Mouse (Mus musculus) kidney, postnatal 25 days (tissue): ENCODE results near the gene Methig1.

ENCODE experiments used
- DNase-seq, 2 experiments: peaks; one replicate each; pipeline ENCODE4 v3.0.0; 2021; ENCODE audit warnings: mixed read lengths in 2 of 2

Gene Methig1

GRCm38 (mm10) chr15:100400592-100401250, 47.8 kb downstream of the Methig1 start:
- peak; percentile 81 to 90 for DNase-seq

DNA sequence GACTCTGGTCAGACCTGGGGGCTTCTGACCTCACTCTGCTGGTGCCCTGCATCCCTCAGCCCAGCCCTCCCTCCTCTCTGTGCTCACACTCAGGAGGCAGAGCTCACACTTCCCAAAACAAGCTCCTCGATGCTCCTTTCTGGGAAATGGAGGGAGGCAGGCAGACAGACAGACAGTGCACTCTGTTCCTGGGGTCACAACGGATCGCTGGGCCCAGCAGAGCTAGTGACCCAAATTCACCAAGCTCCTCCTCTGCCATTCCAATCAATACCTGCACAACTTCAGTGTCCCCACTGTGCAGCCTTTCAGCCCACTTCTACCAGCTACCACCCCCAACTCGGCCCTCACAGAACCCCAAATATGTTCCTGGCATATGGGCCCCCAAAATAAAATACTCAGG, 48.9 kb downstream of the Methig1 start:
- DNase-seq = no peak

- no peak for DNase-seq
Measured at GRCm38 (mm10) chr15:100402347-100402746, 49.4 kb downstream of the Methig1 start.

DNA sequence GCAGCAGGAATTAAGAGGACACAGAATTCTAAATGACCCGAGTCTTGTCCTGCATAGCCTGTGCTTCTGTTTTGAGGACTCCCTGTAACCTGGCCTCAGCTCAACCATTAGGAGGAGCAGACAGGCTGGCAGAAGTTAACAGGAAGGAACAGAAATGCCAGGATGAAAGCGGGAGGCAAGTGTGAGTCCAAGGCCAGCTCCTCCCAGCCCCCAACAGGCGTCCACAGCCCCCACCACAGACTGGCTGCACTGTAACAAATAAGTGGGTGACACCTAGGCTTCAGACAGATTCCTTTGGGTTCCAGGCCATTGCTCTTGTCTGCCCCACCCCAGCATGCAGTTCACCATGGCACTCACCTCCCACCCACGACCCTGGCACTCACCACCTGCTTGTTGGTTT, 49.8 kb downstream of the Methig1 start:
- no peak for DNase-seq

- peak; percentile 77 to 89 for DNase-seq
Measured at GRCm38 (mm10) chr15:100403318-100404000, 50.5 kb downstream of the Methig1 start.

GRCm38 (mm10) chr15:100406088-100406487, 53.1 kb downstream of the Methig1 start:
- peak in 1 of 2 experiments; percentile 48 for DNase-seq

GRCm38 (mm10) chr15:100410918-100411672, 58.1 kb downstream of the Methig1 start:
- peak; percentile 91 for DNase-seq

GRCm38 (mm10) chr15:100411731-100412130, 58.8 kb downstream of the Methig1 start:
- peak in 1 of 2 experiments; percentile 69 for DNase-seq

- no peak for DNase-seq
Measured at GRCm38 (mm10) chr15:100413306-100413705, 60.4 kb downstream of the Methig1 start.

- peak; percentile 52 to 76 for DNase-seq
Measured at GRCm38 (mm10) chr15:100414011-100414410, 61.1 kb downstream of the Methig1 start.

GRCm38 (mm10) chr15:100414942-100415341, 62.0 kb downstream of the Methig1 start:
- DNase-seq = no peak

GRCm38 (mm10) chr15:100415684-100416083, 62.7 kb downstream of the Methig1 start:
- DNase-seq = peak in 1 of 2 experiments; percentile 67

DNA sequence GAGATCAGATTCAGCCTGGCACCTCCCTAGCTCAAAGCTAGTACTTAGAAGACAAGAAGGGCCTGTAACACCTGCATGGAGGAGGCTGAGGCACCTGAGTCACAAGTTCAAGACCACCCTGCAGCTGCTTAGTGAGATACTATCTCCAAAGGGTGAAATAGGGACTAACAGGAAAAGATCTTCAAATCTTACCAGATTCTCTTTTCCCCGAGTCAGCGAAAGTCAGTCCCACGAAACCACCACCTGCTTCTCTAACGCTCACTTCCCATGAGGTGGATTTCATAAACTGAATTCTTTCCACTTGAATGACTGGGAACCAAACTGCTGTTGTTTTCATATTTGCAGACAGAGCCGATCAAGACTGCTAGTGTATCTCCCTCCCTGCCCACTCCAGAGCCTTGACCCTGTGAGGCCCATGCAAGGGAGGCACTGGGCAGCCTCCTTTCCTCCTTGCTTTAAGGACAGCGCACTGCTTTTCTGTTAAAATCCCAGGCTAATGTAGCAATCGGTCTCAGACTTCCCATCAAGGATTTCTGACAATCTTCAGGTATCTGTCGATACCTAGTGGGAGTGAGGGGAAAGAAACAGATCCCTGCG, 65.0 kb downstream of the Methig1 start:
- no peak for DNase-seq

GRCm38 (mm10) chr15:100419311-100419710, 66.4 kb downstream of the Methig1 start:
- no peak for DNase-seq

- no peak for DNase-seq
Measured at GRCm38 (mm10) chr15:100419901-100420745, 67.2 kb downstream of the Methig1 start.

- DNase-seq = no peak
Measured at GRCm38 (mm10) chr15:100421059-100421757, 68.3 kb downstream of the Methig1 start.

DNA sequence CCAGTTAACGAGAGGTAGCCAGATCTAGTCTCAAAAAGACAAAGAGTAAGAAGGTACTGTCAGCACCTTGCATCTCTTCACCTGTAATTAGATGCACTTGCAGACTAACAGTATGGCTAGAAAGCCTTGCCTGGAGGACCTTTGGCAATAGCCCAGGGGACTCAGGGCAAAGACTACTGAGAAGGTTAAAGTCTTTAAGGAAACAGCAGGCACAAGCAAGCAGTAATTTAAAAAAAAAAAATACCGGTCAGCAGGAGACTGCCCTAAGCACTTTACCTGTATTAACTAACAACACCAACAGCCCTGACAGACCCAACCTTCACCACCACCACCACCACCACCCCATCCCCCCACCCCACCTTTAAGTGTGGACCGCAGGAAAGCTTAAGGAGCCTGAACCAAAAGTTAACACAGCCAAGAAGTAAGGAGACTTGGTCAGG, 68.8 kb downstream of the Methig1 start, which contains the start of gene Gm5475:
Gene Gm5475, plus strand, starts transcription at position 390 of the 440 bp plus-strand sequence.
- peak; percentile 85 to 89 for DNase-seq

- peak in 1 of 2 experiments; percentile 64 for DNase-seq
Measured at GRCm38 (mm10) chr15:100422476-100422875, 69.5 kb downstream of the Methig1 start.

DNA sequence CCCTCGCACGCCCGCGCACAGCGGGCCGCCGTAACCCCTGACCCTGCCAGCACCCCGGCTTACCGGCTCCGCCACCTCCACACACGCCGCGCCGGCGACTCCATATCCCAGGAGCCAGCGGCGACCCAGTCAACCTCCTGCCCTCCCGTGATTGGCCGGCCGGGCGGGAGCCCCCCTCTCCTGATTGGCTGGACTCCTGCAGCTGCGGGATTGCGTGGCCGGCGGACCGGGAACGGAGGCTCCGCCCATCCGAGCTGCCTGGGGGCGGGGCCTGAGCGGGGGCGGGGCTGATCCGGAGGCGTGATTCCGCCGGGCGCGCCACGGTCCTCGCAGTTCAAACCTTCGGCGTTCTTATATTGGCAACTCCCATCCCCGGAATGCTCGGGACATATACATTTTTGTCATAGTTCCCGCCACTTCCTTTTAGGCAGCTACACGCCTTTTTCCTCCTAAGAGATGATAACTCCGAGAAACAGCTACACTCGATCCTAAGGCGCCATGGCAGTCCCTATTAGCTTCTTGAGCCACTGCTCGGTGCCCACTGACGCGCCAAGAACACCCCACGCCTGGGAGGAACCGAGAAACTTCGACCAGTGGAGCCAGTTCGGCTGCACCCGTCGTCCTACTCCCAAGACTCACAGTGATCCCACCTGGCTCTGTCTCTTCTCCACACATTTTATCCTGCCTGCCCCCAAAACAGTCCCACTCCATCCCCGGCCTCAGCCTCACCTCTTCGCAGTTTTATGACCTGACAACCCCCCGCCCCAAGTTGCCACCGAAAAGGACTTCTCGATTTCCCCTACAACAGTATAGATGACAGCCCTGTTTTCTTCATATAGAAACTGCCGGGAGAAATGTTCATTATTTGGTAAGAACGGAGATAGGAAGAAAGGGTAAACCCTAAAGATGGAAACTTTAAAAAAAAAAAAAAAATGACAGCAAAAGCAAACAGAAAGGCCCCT, 70.2 kb downstream of the Methig1 start:
- DNase-seq = peak; percentile 96 to 99

DNA sequence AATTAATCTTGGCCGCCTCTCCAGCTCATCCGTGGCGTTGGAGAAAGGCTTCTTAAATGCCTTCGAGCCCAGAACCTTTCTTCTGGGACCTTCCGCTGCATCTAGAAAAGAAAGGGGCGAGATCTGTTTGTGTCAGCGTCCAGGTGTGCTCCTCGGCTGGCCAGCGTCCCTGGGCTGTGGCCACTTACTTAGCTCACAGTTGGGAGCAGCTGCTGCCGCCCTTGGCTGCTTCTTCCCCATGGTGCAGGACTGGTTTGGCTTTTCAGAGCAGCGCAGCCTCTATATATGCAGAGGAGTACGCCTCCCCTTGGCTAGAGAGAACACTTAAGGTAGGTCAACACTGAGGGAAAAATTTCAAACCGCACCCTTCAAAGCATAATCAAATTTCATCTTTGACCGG, 71.0 kb downstream of the Methig1 start:
- DNase-seq = peak; percentile 56 to 79
